Mouse (Mus musculus) intestine, postnatal 0 days (tissue): Measurements from ENCODE around the gene Ucp3. TPM values are rescaled to one million over a fixed set of nuclear protein-coding genes. Genes with fewer than 3 reads are reported as not detected.

ENCODE experiments used
- ATAC-seq: fragments of 200-750 bp; cut with Nextera tagmentation; 2 replicates; pipeline ENCODE4 v1.8.0; 2017; ENCODE audit warnings: mild to moderate bottlenecking, moderate TSS enrichment, moderate library complexity
- H3K27ac ChIP-seq: fragments of 300-500 bp; sonication (generic); 2 replicates; pipeline ENCODE4 v1.5.1; 2014; ENCODE audit warnings: mild to moderate bottlenecking, low read depth, low read length, moderate library complexity
- H3K27me3 ChIP-seq: fragments of 300-500 bp; sonication (generic); replicated peaks from 2 replicates; pipeline ENCODE4 v1.6.1; 2014; ENCODE audit warnings: low read length, mixed read lengths; ENCODE audit not compliant: control insufficient read depth, insufficient read depth
- H3K36me3 ChIP-seq: fragments of 300-500 bp; sonication (generic); 2 replicates; pipeline ENCODE4 v1.6.1; 2014; ENCODE audit warnings: mild to moderate bottlenecking, moderate library complexity; ENCODE audit not compliant: control insufficient read depth, insufficient read depth
- H3K4me1 ChIP-seq: fragments of 300-500 bp; sonication (generic); replicated peaks from 2 replicates; pipeline ENCODE4 v1.6.1; 2014; ENCODE audit warnings: antibody characterized with exemption, low read length, mixed read lengths; ENCODE audit not compliant: control insufficient read depth, insufficient read depth
- H3K4me2 ChIP-seq: fragments of 300-500 bp; sonication (generic); replicated peaks from 2 replicates; pipeline ENCODE4 v1.6.1; 2014; ENCODE audit warnings: low read depth, mild to moderate bottlenecking, moderate library complexity
- H3K4me3 ChIP-seq: fragments of 300-500 bp; sonication (generic); 2 replicates; pipeline ENCODE4 v1.5.1; 2014; ENCODE audit warnings: low read depth, low read length
- H3K9ac ChIP-seq: fragments of 300-500 bp; sonication (generic); 2 replicates; pipeline ENCODE4 v1.6.1; 2014; ENCODE audit warnings: mild to moderate bottlenecking, low read depth, low read length
- H3K9me3 ChIP-seq: fragments of 300-500 bp; sonication (generic); 2 replicates; pipeline ENCODE4 v1.6.1; 2016; ENCODE audit warnings: mixed run types; ENCODE audit not compliant: control insufficient read depth
- CTCF ChIP-seq: sonication (generic); IDR thresholded peaks from 2 replicates; pipeline ENCODE4 v1.5.1; 2016; ENCODE audit warnings: low read depth, mild to moderate bottlenecking, control low read depth, antibody characterized with exemption, moderate library complexity
- WGBS: fragments of 180-500 bp; shearing (Covaris S2); extraction: QIAGEN DNeasy Blood & Tissue Kit; methylation state at CpG from one replicate; pipeline ENCODE4 v1.1.7; 2014; 5-methylcytosine and 5-hydroxymethylcytosine counted together
- polyA plus RNA-seq: library from polyadenylated mRNA; unstranded; fragments of >200 nt; fragmentation: Nextera tagmentation; extraction: Ambion mirVana; gene quantifications from 2 replicates; pipeline ENCODE4 v1.2.1, GENCODE M21; 2015

Gene Ucp3
- polyA plus RNA-seq, 1 experiment from 2014 or later = not detected

DNA sequence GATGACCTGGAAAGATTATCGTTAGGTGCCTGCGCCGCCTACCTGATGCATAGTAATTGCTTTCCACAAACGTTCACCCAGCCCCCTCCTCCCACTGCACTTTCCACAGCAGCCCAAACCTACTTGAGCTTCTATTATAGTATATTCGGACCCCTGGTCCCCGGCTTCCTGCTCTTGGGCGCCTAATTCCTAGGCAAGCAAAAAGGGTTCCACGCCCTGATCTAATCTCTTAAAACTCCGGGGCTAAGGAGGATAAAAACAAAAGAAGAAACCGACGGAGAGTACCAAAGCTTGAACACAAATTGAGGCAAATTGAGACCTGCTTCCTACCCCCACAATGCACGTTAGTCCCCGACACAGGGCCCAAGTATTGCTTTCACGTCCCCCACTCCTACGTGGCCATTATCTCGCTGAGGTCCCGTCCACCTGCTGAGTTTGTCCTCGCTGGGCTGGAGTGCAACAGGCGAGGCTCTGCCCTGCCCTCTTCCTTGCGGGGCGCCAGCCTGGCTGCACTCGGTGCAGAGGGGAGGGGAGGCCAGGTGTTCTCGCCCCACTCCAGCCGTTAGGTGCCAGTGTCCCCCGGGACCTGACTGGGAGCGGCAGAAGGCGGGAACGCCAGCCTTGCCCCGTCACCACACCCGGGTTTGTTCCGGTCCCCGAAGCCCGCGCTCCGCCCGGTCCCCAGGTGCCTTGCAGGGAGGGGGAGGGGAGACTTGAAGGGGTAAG, 19.8 kb downstream of the Ucp3 start:
- Histone ChIP-seq H3K27ac (peak overlapping the region; percentile 75), H3K4me2 (peak overlapping the region; percentile 81), H3K36me3 (peaks cover 12% of the 10 kb centered on the region; the same call in 1 of the 2 replicates), H3K9ac (peak overlapping the region; percentile 65), H3K27me3 (no peaks in the 10 kb centered on the region), H3K4me3 (peak overlapping the region; percentile 67), H3K4me1 (no peaks in the 10 kb centered on the region), H3K9me3 (no peaks in the 10 kb centered on the region)
- 4% methylated on average over 35 of the region's 36 CpGs for WGBS
- peak; percentile 30 for TF ChIP-seq CTCF
- peak; percentile 71 for ATAC-seq

DNA sequence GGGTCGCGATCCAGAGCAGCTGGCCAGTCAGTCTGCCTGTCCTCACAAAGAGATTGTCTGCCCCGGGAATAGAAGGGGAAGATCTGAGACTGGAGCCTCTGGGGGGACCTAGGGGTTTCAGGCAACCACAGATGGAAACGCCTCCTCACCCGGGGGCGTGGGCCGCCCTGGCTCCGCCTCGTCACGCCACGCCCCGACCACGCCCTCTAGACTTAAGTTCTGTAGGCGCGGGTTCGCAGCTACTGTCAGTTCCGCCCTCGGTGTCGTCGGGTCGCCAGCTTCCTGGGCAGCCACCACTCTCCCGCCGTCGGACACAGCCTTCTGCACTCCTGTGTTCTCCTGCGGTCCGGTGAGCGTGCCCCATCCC, 20.3 kb downstream of the Ucp3 start, which contains the start of gene Ucp2:
TSS of gene Ucp2 (plus strand) at position 221 of the 367 bp plus-strand sequence.
- no peaks in the 10 kb centered on the region for H3K4me1 ChIP-seq
- ATAC-seq = peak; percentile 65
- H3K4me2 ChIP-seq = peak within 1 kb of the TSS; percentile 81

DNA sequence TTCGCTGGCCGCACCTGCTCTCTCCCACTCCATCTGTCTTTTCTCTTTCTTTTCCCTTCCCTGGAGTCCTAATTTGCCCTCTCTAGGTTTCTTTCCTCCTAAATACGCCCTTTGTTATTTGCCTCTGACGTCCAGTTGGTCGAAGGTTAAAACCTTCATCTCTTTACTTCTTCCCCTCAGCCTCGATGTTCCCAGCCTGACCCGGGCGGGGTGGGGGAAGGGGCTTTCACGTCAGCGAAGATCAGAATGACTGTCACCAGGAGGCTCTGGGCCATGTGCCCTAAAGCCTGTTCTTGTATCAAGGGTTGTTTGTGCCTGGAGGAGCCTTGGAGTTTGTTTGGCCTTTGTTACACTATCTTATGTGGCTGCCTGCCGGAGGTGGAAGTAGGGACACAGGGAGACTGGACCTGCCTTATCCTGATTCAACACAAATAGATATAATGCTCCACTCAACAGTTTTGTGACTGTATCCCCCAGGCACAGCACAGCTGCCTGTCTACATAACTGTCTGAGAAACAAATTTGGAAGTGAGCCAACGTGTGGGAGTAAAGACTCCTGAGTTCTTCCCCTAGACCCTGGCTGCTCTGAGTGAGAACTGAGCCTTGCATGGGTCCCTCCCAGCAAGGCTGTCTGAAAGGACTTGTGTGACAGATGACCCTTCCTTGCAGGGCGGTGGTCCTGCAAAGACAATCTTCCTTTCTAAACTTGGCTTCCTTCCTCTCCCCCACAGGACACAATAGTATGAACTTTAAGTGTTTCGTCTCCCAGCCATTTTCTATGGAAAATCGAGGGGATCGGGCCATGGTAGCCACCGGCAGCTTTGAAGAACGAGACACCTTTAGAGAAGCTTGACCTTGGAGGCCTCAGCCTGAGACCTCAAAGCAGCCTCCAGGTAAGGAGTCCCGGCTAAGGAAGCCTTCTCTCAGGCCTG, 21.0 kb downstream of the Ucp3 start:
- no peak for ATAC-seq
- Histone ChIP-seq H3K27me3 (no peaks in the 10 kb centered on the region), H3K36me3 (peaks cover 24% of the 10 kb centered on the region), H3K9ac (peak overlapping the region; percentile 65), H3K27ac (peak overlapping the region; percentile 75), H3K4me2 (peak overlapping the region; percentile 81), H3K9me3 (no peaks in the 10 kb centered on the region), H3K4me3 (peak overlapping the region; percentile 67), H3K4me1 (no peaks in the 10 kb centered on the region)
- TF ChIP-seq CTCF = no peak
- 13% methylated on average over 19 of the region's 19 CpGs for WGBS

More for the DNA sequence above, 20.3 kb downstream of the Ucp3 start, which contains the start of gene Ucp2:
- WGBS = under 1% methylated on average over 27 of the region's 27 CpGs
- H3K9me3 ChIP-seq = no peaks in the 10 kb centered on the region
- no peaks in the 10 kb centered on the region for H3K27me3 ChIP-seq
- H3K9ac ChIP-seq = peak within 1 kb of the TSS; percentile 65
- H3K36me3 ChIP-seq = peaks cover 18% of the 10 kb centered on the region
- no peak for TF ChIP-seq CTCF
- H3K27ac ChIP-seq = peak within 1 kb of the TSS; percentile 75
- peak within 1 kb of the TSS; percentile 67 for H3K4me3 ChIP-seq

DNA sequence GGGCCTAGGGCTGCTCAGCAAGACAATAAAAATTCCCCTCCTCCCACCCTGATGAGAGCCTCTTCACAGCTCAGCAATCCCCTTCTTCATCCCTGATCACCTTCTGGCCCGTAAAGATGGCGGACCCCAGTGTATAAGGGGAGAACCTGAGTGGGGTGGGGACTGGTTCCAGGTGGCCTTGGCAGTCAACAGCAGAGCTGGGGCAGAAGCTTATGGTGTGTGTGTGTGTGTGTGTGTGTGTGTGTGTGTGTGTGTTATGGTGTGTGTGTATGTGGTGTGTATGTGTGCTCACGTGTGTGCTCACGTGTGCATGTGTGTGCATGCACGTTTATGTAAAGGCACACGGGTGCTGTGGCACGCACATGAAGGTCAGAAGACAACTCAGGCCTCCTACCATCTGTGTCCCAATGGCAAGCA, 21.6 kb downstream of the Ucp3 start:
- H3K27me3 ChIP-seq = no peaks in the 10 kb centered on the region
- H3K36me3 ChIP-seq = peaks cover 31% of the 10 kb centered on the region
- H3K4me3 ChIP-seq = peak overlapping the region; percentile 67
- TF ChIP-seq CTCF = no peak
- no peaks in the 10 kb centered on the region for H3K4me1 ChIP-seq
- H3K9me3 ChIP-seq = no peaks in the 10 kb centered on the region
- H3K27ac ChIP-seq = peak overlapping the region; percentile 75
- 49% methylated on average over 7 of the region's 7 CpGs for WGBS
- peak overlapping the region; percentile 81 for H3K4me2 ChIP-seq
- ATAC-seq = no peak
- peak overlapping the region; percentile 65 for H3K9ac ChIP-seq

DNA sequence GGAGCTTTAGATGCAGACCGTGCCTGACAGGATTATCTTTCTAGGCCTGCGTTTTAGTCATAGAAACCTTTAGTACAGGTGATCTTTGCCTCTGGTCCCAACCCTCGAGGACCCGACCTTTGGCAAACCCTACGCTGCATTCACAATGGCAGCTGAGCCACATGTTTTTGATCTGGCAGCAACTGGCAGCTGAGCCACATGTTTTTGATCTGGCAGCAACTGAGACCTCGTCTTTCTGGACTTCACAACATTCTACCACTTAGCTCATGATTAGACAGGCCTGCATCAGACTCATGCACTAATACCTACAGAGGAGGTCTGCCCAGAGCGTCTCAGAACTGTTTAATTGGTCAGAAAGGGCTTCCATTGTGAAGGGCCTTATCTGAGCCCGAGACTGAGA, 22.3 kb downstream of the Ucp3 start:
- H3K27ac ChIP-seq = peak overlapping the region; percentile 77
- H3K4me2 ChIP-seq = peak overlapping the region; percentile 81
- H3K4me3 ChIP-seq = peak overlapping the region; percentile 67
- WGBS = 26% methylated on average over 8 of the region's 8 CpGs
- no peaks in the 10 kb centered on the region for H3K9me3 ChIP-seq
- H3K9ac ChIP-seq = no peak overlapping the region
- no peaks in the 10 kb centered on the region for H3K27me3 ChIP-seq
- peaks cover 37% of the 10 kb centered on the region for H3K36me3 ChIP-seq
- H3K4me1 ChIP-seq = no peaks in the 10 kb centered on the region
- TF ChIP-seq CTCF = no peak
- no peak for ATAC-seq

DNA sequence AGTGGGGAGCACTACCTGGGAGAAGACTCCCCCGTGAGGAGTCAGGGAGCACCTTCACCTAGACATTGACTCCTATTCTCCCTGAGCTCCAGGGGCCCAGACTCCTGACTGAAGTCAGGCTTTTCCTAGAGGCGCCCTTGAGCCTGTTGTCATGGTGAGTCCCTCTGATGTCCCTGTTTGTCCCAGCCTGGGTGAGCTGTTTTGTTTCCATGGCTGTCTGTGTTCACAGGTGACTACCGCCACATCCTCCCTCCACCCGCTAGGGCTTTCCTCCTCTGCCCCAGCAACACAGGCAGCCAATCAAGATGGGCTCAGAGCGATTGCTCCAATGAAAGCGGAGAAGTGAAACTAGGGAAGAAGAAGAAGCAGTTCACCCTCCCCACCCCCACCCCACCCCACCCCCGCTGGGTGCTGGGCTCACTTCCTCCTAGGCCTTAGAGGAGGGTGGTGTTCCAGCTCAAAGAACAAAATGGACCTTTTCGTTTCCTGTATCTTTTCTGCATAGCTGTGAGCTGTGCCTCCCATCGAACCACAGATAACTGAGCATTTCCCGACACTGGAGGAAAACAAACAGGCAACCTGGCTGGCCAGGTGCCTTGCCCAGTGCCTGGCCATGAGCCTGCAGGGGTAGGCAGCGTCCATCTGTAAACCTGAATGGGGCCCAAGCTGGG, 22.9 kb downstream of the Ucp3 start:
- peak; percentile 82 for ATAC-seq
- peak overlapping the region; percentile 81 for H3K4me2 ChIP-seq
- peak; percentile 44 for TF ChIP-seq CTCF
- H3K9me3 ChIP-seq = no peaks in the 10 kb centered on the region
- peaks cover 38% of the 10 kb centered on the region for H3K36me3 ChIP-seq
- peak overlapping the region; percentile 77 for H3K27ac ChIP-seq
- 22% methylated on average over 11 of the region's 11 CpGs for WGBS
- no peaks in the 10 kb centered on the region for H3K4me1 ChIP-seq
- H3K4me3 ChIP-seq = peak overlapping the region; percentile 67
- no peaks in the 10 kb centered on the region for H3K27me3 ChIP-seq
- H3K9ac ChIP-seq = no peak overlapping the region
